Mouse (Mus musculus) myocyte (in vitro differentiated cells): ENCODE measurements at regions not wholly inside any gene's neighbourhood (a gene's known extent, or its start where the extent isn't known, plus 50 kb on each side); places are given as distances from the start of the nearest gene placed in this dataset.

Source experiments
- CEBPB ChIP-seq: IDR thresholded peaks from 2 replicates; pipeline ENCODE4 v1.6.1; 2011; ENCODE audit warnings: mild to moderate bottlenecking, moderate library complexity; ENCODE audit not compliant: poor library complexity, insufficient read depth, severe bottlenecking
- E2F4 ChIP-seq: IDR thresholded peaks from one replicate; pipeline ENCODE4 v1.6.1; 2011; ENCODE audit warnings: mild to moderate bottlenecking, control low read depth, moderate library complexity; ENCODE audit not compliant: insufficient read depth
- MAX ChIP-seq: IDR thresholded peaks from one replicate; pipeline ENCODE4 v1.6.1; 2011; ENCODE audit warnings: low read depth, mild to moderate bottlenecking, control low read depth
- MYOD1 ChIP-seq, 3 experiments: IDR thresholded peaks; one replicate each; pipeline ENCODE4 v1.6.1; 2011; ENCODE audit warnings: control low read depth in 2 of 3, low read depth in 2 of 3, mild to moderate bottlenecking in 2 of 3, moderate library complexity in 1 of 3; ENCODE audit not compliant: insufficient read length in 2 of 3, control insufficient read depth in 1 of 3
- POLR2A ChIP-seq: IDR thresholded peaks from one replicate; pipeline ENCODE4 v1.6.1; 2011; ENCODE audit warnings: low read depth, mild to moderate bottlenecking, control low read depth, moderate library complexity; ENCODE audit not compliant: insufficient read length
- POLR2AphosphoS2 ChIP-seq: IDR thresholded peaks from one replicate; pipeline ENCODE4 v1.6.1; 2011; ENCODE audit warnings: low read depth, control low read depth; ENCODE audit not compliant: insufficient read length
- REST ChIP-seq: IDR thresholded peaks from one replicate; pipeline ENCODE4 v1.6.1; 2011; ENCODE audit warnings: mild to moderate bottlenecking, control low read depth, moderate library complexity; ENCODE audit not compliant: insufficient read depth, insufficient read length
- TCF12 ChIP-seq: IDR thresholded peaks from one replicate; pipeline ENCODE4 v1.6.1; 2011; ENCODE audit warnings: mild to moderate bottlenecking, control low read depth; ENCODE audit not compliant: poor library complexity, insufficient read depth, severe bottlenecking
- TCF3 ChIP-seq: IDR thresholded peaks from one replicate; pipeline ENCODE4 v1.6.1; 2011; ENCODE audit warnings: low read depth, control low read depth; ENCODE audit not compliant: insufficient read length
- USF1 ChIP-seq: IDR thresholded peaks from one replicate; pipeline ENCODE4 v1.6.1; 2011; ENCODE audit warnings: low read depth, mild to moderate bottlenecking, control low read depth, moderate library complexity

DNA sequence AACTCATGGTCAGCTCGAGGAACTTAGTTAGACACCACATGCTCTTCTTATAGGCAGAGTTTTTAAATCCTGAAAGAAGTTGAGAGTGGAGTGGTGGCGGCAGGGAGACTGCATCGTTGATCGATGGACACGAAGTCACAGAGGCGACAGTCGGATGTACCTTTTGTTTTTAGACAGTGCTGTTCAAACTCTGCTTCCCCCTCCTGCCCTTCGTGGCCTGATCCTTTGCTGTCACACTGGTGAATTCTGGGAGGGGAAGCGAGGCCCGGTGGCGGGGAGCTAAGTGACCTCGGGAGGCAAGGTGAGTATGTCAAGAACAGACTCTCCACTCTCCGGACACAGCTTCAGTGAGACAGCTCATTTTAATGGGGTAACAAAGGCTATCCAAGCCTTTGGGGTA, 155.5 kb downstream of the Cog6 start:
- TF ChIP-seq E2F4 (no peak), CEBPB (no peak), TCF12 (no peak), POLR2A (no peak), POLR2AphosphoS2 (no peak), MYOD1 (IDR thresholded peaks at IDR 0.05; ENCODE audit: control insufficient read depth in 1 of 3, insufficient read length in 2 of 3, low read depth in 2 of 3) (no peak), MAX (no peak), USF1 (no peak), TCF3 (no peak), REST (no peak)
